Mouse (Mus musculus) lung, embryonic 14.5 days (tissue): ENCODE measurements around the gene Ahnak2. TPM values are rescaled to one million over a fixed set of nuclear protein-coding genes. Genes with fewer than 3 reads are reported as not detected.
A peak's percentile ranks its signal among the peaks of the same experiment; 100 is the strongest.

Experiments used
- ATAC-seq: fragments of 200-750 bp; cut with Nextera tagmentation; 2 replicates; pipeline ENCODE4 v1.8.0; 2017; ENCODE audit warnings: mild to moderate bottlenecking, moderate TSS enrichment, moderate library complexity; ENCODE audit not compliant: insufficient read depth
- DNase-seq: peaks from one replicate; pipeline ENCODE4 v3.0.0-alpha.2; 2015
- H3K27ac ChIP-seq: fragments of 300-500 bp; sonication (generic); 2 replicates; pipeline ENCODE4 v1.5.1; 2014; ENCODE audit warnings: low read depth, mild to moderate bottlenecking, moderate library complexity
- H3K27me3 ChIP-seq: fragments of 300-500 bp; sonication (generic); 2 replicates; pipeline ENCODE4 v1.6.1; 2014; ENCODE audit warnings: low read length, control low read depth; ENCODE audit not compliant: insufficient read depth
- H3K36me3 ChIP-seq: fragments of 300-500 bp; sonication (generic); 2 replicates; pipeline ENCODE4 v1.6.1; 2014; ENCODE audit warnings: control low read depth; ENCODE audit not compliant: insufficient read depth
- H3K4me1 ChIP-seq: fragments of 300-500 bp; sonication (generic); 2 replicates; pipeline ENCODE4 v1.6.1; 2014; ENCODE audit warnings: antibody characterized with exemption, control low read depth; ENCODE audit not compliant: insufficient read depth
- H3K4me2 ChIP-seq: fragments of 300-500 bp; sonication (generic); 2 replicates; pipeline ENCODE4 v1.6.1; 2014; ENCODE audit warnings: mild to moderate bottlenecking
- H3K4me3 ChIP-seq: fragments of 300-500 bp; sonication (generic); 2 replicates; pipeline ENCODE4 v1.5.1; 2014; ENCODE audit warnings: low read depth, low read length
- H3K9ac ChIP-seq: fragments of 300-500 bp; sonication (generic); 2 replicates; pipeline ENCODE4 v1.6.1; 2014
- H3K9me3 ChIP-seq: fragments of 300-500 bp; sonication (generic); 2 replicates; pipeline ENCODE4 v1.6.1; 2016; ENCODE audit warnings: low read depth, low read length, control low read depth
- CTCF ChIP-seq: IDR thresholded peaks from 2 replicates; pipeline ENCODE4 v1.5.1; 2016; ENCODE audit warnings: antibody characterized with exemption, low read depth
- WGBS: fragments of 180-500 bp; shearing (Covaris S2); extraction: QIAGEN DNeasy Blood & Tissue Kit; methylation state at CpG from one replicate; pipeline ENCODE4 v1.1.7; 2014; 5-methylcytosine and 5-hydroxymethylcytosine counted together
- polyA plus RNA-seq: library from polyadenylated mRNA; unstranded; fragments of >200 nt; fragmentation: Nextera tagmentation; extraction: Ambion mirVana; gene quantifications from 2 replicates; pipeline ENCODE4 v1.2.1, GENCODE M21; 2014

The Ahnak2 gene
- polyA plus RNA-seq, 1 experiment from 2014 or later, result 0.61 TPM

- no peaks in the 10 kb centered on the region for H3K27me3 ChIP-seq
- H3K27ac ChIP-seq, result peak overlapping the region; percentile 5; the same call in 1 of the 2 replicates
- H3K4me3 ChIP-seq, result no peak overlapping the region
- H3K9me3 ChIP-seq, result no peaks in the 10 kb centered on the region
- DNase-seq (no peak), ATAC-seq (peak; percentile 16)
- 0 out of 2 replicates have a peak overlapping the region, but pooled peaks have one; percentile 6 for H3K9ac ChIP-seq
- TF ChIP-seq CTCF, result no peak
- H3K4me1 ChIP-seq, result no peaks in the 10 kb centered on the region
- H3K4me2 ChIP-seq, result no peak overlapping the region
- 57% methylated on average over 6 of the region's 6 CpGs for WGBS
- peaks cover 53% of the 10 kb centered on the region for H3K36me3 ChIP-seq
These were observed 59.7 kb downstream of the Ahnak2 start for GRCm38 (mm10) chr12:112742768-112743167.

- Histone ChIP-seq H3K9ac (no peak overlapping the region), H3K9me3 (no peaks in the 10 kb centered on the region), H3K4me1 (no peaks in the 10 kb centered on the region), H3K27me3 (no peaks in the 10 kb centered on the region), H3K36me3 (peaks cover 59% of the 10 kb centered on the region), H3K4me3 (no peak overlapping the region), H3K27ac (no peak overlapping the region), H3K4me2 (no peak overlapping the region)
- no peak for TF ChIP-seq CTCF
- WGBS, result 87% methylated on average over 24 of the region's 24 CpGs
- DNase-seq (no peak), ATAC-seq (no peak)
These were observed 63.4 kb downstream of the Ahnak2 start for GRCm38 (mm10) chr12:112739023-112739568.

GRCm38 (mm10) chr12:112738281-112739022 is 64.0 kb downstream of the Ahnak2 start:
- no peak for TF ChIP-seq CTCF
- 90% methylated on average over 31 of the region's 31 CpGs for WGBS
- Histone ChIP-seq H3K4me3 (no peak overlapping the region), H3K27me3 (no peaks in the 10 kb centered on the region), H3K9ac (no peak overlapping the region), H3K4me2 (no peak overlapping the region), H3K4me1 (no peaks in the 10 kb centered on the region), H3K9me3 (no peaks in the 10 kb centered on the region), H3K36me3 (peaks cover 59% of the 10 kb centered on the region), H3K27ac (no peak overlapping the region)
- DNase-seq, result no peak
- no peak for ATAC-seq

DNA sequence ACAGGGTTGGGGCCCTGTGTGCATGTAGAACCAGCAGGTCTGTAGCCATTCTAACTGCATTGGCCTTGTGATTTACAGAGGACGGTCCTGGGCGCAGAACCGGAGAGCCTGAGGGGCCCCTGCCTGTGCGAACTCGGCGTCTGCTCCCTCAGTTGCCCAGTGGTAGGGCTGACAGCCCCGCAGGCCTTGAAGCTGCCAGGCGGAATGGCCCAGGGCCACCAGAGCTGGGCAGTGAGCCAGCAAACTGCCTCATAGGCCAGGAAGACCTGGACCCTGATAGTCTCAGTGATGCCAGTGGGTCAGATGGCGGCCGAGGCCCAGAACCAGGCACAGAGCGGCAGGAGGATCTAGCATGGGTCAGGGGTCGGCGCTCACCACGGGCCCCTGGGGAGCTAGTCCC is 64.7 kb downstream of the Ahnak2 start:
- Histone ChIP-seq H3K27me3 (no peaks in the 10 kb centered on the region), H3K9me3 (no peaks in the 10 kb centered on the region), H3K27ac (no peak overlapping the region), H3K4me1 (no peaks in the 10 kb centered on the region), H3K4me3 (no peak overlapping the region), H3K36me3 (peaks cover 59% of the 10 kb centered on the region), H3K9ac (no peak overlapping the region), H3K4me2 (no peak overlapping the region)
- TF ChIP-seq CTCF, result no peak
- DNase-seq, result no peak
- WGBS, result 92% methylated on average over 14 of the region's 14 CpGs
- no peak for ATAC-seq

DNA sequence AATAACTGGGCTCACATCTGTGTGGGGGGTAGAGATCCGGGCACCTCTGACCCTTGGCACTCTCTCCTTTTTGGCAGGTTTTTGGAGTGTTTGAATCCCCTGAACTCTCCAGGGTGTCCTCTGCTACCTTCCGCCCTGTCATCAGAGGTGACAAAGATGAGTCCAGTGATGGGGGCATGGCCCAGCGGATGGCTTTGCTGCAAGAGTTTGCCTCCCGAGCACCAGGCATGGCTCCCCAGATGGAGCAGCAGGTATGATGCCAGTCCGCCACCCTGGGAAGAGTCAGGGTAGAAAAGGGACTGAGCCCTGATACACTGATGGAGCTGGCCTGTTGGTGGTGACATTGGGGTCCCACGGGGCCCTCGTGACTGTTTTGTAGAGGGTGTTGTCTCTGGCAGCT is 65.4 kb downstream of the Ahnak2 start:
- Histone ChIP-seq H3K4me3 (no peak overlapping the region), H3K27me3 (no peaks in the 10 kb centered on the region), H3K27ac (no peak overlapping the region), H3K4me1 (no peaks in the 10 kb centered on the region), H3K4me2 (no peak overlapping the region), H3K9ac (no peak overlapping the region), H3K9me3 (no peaks in the 10 kb centered on the region), H3K36me3 (peaks cover 64% of the 10 kb centered on the region)
- 84% methylated on average over 7 of the region's 7 CpGs for WGBS
- no peak for DNase-seq
- no peak for ATAC-seq
- TF ChIP-seq CTCF, result no peak

- H3K9me3 ChIP-seq, result no peaks in the 10 kb centered on the region
- H3K27ac ChIP-seq, result no peak overlapping the region
- no peak for TF ChIP-seq CTCF
- H3K36me3 ChIP-seq, result peaks cover 64% of the 10 kb centered on the region
- ATAC-seq (no peak), DNase-seq (no peak)
- H3K27me3 ChIP-seq, result no peaks in the 10 kb centered on the region
- whole genome bisulfite sequencing, result 78% methylated on average over 10 of the region's 10 CpGs
- no peak overlapping the region for H3K9ac ChIP-seq
- no peak overlapping the region for H3K4me2 ChIP-seq
- no peaks in the 10 kb centered on the region for H3K4me1 ChIP-seq
- H3K4me3 ChIP-seq, result no peak overlapping the region
These were observed 65.9 kb downstream of the Ahnak2 start for GRCm38 (mm10) chr12:112736636-112736925.

- no peak overlapping the region for H3K9ac ChIP-seq
- H3K4me3 ChIP-seq, result no peak overlapping the region
- H3K4me2 ChIP-seq, result no peak overlapping the region
- 89% methylated on average over 29 of the region's 29 CpGs for whole genome bisulfite sequencing
- H3K4me1 ChIP-seq, result no peaks in the 10 kb centered on the region
- H3K36me3 ChIP-seq, result peaks cover 66% of the 10 kb centered on the region
- no peak for DNase-seq
- no peaks in the 10 kb centered on the region for H3K27me3 ChIP-seq
- TF ChIP-seq CTCF, result no peak
- no peak for ATAC-seq
- no peaks in the 10 kb centered on the region for H3K9me3 ChIP-seq
- no peak overlapping the region for H3K27ac ChIP-seq
These were observed 66.4 kb downstream of the Ahnak2 start for GRCm38 (mm10) chr12:112735896-112736635.
